In genomic region chr19:47890489-47891130, GRCm38 (mm10) we compare ENCODE assay signal across 8 mouse cellular contexts. TPM values are rescaled to one million over a fixed set of nuclear protein-coding genes. Genes with fewer than 3 reads are reported as not detected.
A peak's percentile ranks its signal among the peaks of the same experiment; 100 is the strongest.
DNase-seq lines count a peak whose midpoint lies in the region; ATAC-seq and TF ChIP-seq lines count a peak whose summit lies in the region.
"Had no signal": no experiment of that assay in that cellular context is flagged by ENCODE, and none has a peak within 500 bp of the region (broad histone marks: within the 10 kb centered on the region; RNA-seq: fewer than 3 reads in every experiment).

No protein-coding gene starts in this region.

- peak overlapping the region; percentile 15; the same call in 1 of the 2 replicates for H3K27ac ChIP-seq in thymus, adult 2 months (ENCODE audit: control insufficient read depth, insufficient read depth, low read length)
- H3K27ac ChIP-seq in intestine, embryonic 15.5 days = peak overlapping the region; percentile 56
- peak overlapping the region; percentile 38; the same call in 1 of the 2 replicates for H3K27ac ChIP-seq in liver, embryonic 15.5 days (replicated peaks)
- H3K27ac ChIP-seq in hindbrain, embryonic 13.5 days = no peak overlapping the region
- H3K27ac ChIP-seq: left cerebral cortex, adult 2 months had no signal

- peaks cover 36% of the 10 kb centered on the region for H3K4me1 ChIP-seq in thymus, adult 2 months (replicated peaks; ENCODE audit: control insufficient read depth, insufficient read depth, low read length)
- peaks cover 23% of the 10 kb centered on the region; the same call in 1 of the 2 replicates for H3K4me1 ChIP-seq in intestine, embryonic 15.5 days (replicated peaks)
- H3K4me1 ChIP-seq in liver, embryonic 15.5 days (replicated peaks) = no peaks in the 10 kb centered on the region; the same call in 1 of the 2 replicates
- no peaks in the 10 kb centered on the region; the same call in 1 of the 2 replicates for H3K4me1 ChIP-seq in hindbrain, embryonic 13.5 days (replicated peaks)

- WGBS in thymus, adult 2 months = 14% methylated on average over 10 of the region's 10 CpGs
- WGBS in intestine, embryonic 15.5 days = 33% methylated on average over 10 of the region's 10 CpGs
- WGBS in liver, embryonic 15.5 days (ENCODE audit: insufficient replicate concordance) = 32% methylated on average over 10 of the region's 10 CpGs
- 78% methylated on average over 10 of the region's 10 CpGs for WGBS in hindbrain, embryonic 13.5 days

- H3K4me3 ChIP-seq in thymus, adult 2 months (ENCODE audit: control insufficient read depth, insufficient read depth, low read length) = no peak overlapping the region
- H3K4me3 ChIP-seq in intestine, embryonic 15.5 days (replicated peaks) = no peak overlapping the region
- no peak overlapping the region for H3K4me3 ChIP-seq in liver, embryonic 15.5 days (replicated peaks)
- H3K4me3 ChIP-seq in hindbrain, embryonic 13.5 days = no peak overlapping the region
- H3K4me3 ChIP-seq: left cerebral cortex, adult 2 months had no signal

- no peak for TF ChIP-seq POLR2A in thymus, adult 2 months (IDR thresholded peaks at IDR 0.05; ENCODE audit: control insufficient read depth, extremely low read depth, insufficient read depth, low read length, poor library complexity)

- 0 out of 2 replicates have a peak, but pooled peaks have one; percentile 24 for ATAC-seq in intestine, embryonic 15.5 days
- ATAC-seq in liver, embryonic 15.5 days (ENCODE audit: insufficient read depth) = no peak
- ATAC-seq in erythroid progenitor cell, adult 5-6 weeks (replicated peaks; ENCODE audit: low FRiP score, poor library complexity, severe bottlenecking) = no peak
- ATAC-seq in hindbrain, embryonic 13.5 days (ENCODE audit: low FRiP score) = no peak

- H3K4me2 ChIP-seq in intestine, embryonic 15.5 days (replicated peaks) = peak overlapping the region; percentile 20
- H3K4me2 ChIP-seq in liver, embryonic 15.5 days = peak overlapping the region; percentile 2; the same call in 1 of the 2 replicates
- H3K4me2 ChIP-seq in hindbrain, embryonic 13.5 days = no peak overlapping the region

- no peak for DNase-seq in thymus, adult 2 months
- DNase-seq in thymus, postnatal 25 days = no peak
- DNase-seq in thymus, postnatal 4 days = no peak

- no peak overlapping the region for H3K9ac ChIP-seq in intestine, embryonic 15.5 days
- no peak overlapping the region for H3K9ac ChIP-seq in liver, embryonic 15.5 days
- no peak overlapping the region for H3K9ac ChIP-seq in hindbrain, embryonic 13.5 days

- no peaks in the 10 kb centered on the region for H3K9me3 ChIP-seq in intestine, embryonic 15.5 days
- no peaks in the 10 kb centered on the region for H3K9me3 ChIP-seq in liver, embryonic 15.5 days (replicated peaks)
- H3K9me3 ChIP-seq in hindbrain, embryonic 13.5 days = no peaks in the 10 kb centered on the region

- peaks cover 12% of the 10 kb centered on the region for H3K36me3 ChIP-seq in thymus, adult 2 months (ENCODE audit: control insufficient read depth, insufficient read depth, low read length)
- 0 out of 2 replicates have a peak, but pooled peaks cover 5% of the 10 kb centered on the region for H3K36me3 ChIP-seq in intestine, embryonic 15.5 days
- peaks cover 5% of the 10 kb centered on the region; the same call in 1 of the 2 replicates for H3K36me3 ChIP-seq in liver, embryonic 15.5 days (replicated peaks)
- H3K36me3 ChIP-seq in hindbrain, embryonic 13.5 days = peaks cover 16% of the 10 kb centered on the region; the same call in 1 of the 2 replicates

- no peaks in the 10 kb centered on the region for H3K27me3 ChIP-seq in thymus, adult 2 months (ENCODE audit: control insufficient read depth, insufficient read depth, low read length)
- no peaks in the 10 kb centered on the region for H3K27me3 ChIP-seq in intestine, embryonic 15.5 days (replicated peaks)
- no peaks in the 10 kb centered on the region for H3K27me3 ChIP-seq in liver, embryonic 15.5 days
- H3K27me3 ChIP-seq in hindbrain, embryonic 13.5 days = no peaks in the 10 kb centered on the region

- TF ChIP-seq CTCF in thymus, adult 2 months (IDR thresholded peaks at IDR 0.05; ENCODE audit: borderline replicate concordance, control insufficient read depth, extremely low read depth, insufficient read depth, low read length, poor library complexity) = no peak

RNA-seq across cellular contexts. Expression of gene Gsto2, which starts 25.3 kb away (rescaled TPM):
- polyA plus RNA-seq in thymus, adult 2 months (2012; rRNA removed) = 0.14 and 0.84 TPM in 2 replicates
- 0.68 and 0.97 TPM in 2 replicates for polyA plus RNA-seq in intestine, embryonic 15.5 days (2015; fragmentation: Nextera tagmentation; extraction: Ambion mirVana)
- 0.13 and 0.24 TPM in 2 replicates for polyA plus RNA-seq in liver, embryonic 15.5 days (2015; fragmentation: Nextera tagmentation; extraction: Ambion mirVana)
- total RNA-seq in erythroid progenitor cell, adult 5-6 weeks (2015; ENCODE audit: low replicate concordance) = not detected in 2 replicates
- not detected in 2 replicates for total RNA-seq in erythroid progenitor cell, adult 5-6 weeks (2017; ENCODE audit: low replicate concordance)
- polyA plus RNA-seq in hindbrain, embryonic 13.5 days (2015; fragmentation: Nextera tagmentation; extraction: Ambion mirVana) = 1.1 and 1.8 TPM in 2 replicates

RNA-seq across cellular contexts. Expression of gene Cfap43, which starts 28.5 kb away (rescaled TPM):
- 0.13 and 0.20 TPM in 2 replicates for polyA plus RNA-seq in thymus, adult 2 months (2012; rRNA removed)
- 0.11 and 0.28 TPM in 2 replicates for polyA plus RNA-seq in intestine, embryonic 15.5 days (2015; fragmentation: Nextera tagmentation; extraction: Ambion mirVana)
- polyA plus RNA-seq in liver, embryonic 15.5 days (2015; fragmentation: Nextera tagmentation; extraction: Ambion mirVana) = 0.02 TPM in 1 of 2 replicates, not detected in the other
- not detected in 2 replicates for total RNA-seq in erythroid progenitor cell, adult 5-6 weeks (2015; ENCODE audit: low replicate concordance)
- total RNA-seq in erythroid progenitor cell, adult 5-6 weeks (2017; ENCODE audit: low replicate concordance) = not detected in 2 replicates
- polyA plus RNA-seq in hindbrain, embryonic 13.5 days (2015; fragmentation: Nextera tagmentation; extraction: Ambion mirVana) = 1.6 and 2.2 TPM in 2 replicates

RNA-seq across cellular contexts. Expression of gene Itprip, which starts 28.5 kb away (rescaled TPM):
- 32.6 and 37.4 TPM in 2 replicates for polyA plus RNA-seq in thymus, adult 2 months (2012; rRNA removed)
- polyA plus RNA-seq in intestine, embryonic 15.5 days (2015; fragmentation: Nextera tagmentation; extraction: Ambion mirVana) = 9.8 and 10.7 TPM in 2 replicates
- polyA plus RNA-seq in liver, embryonic 15.5 days (2015; fragmentation: Nextera tagmentation; extraction: Ambion mirVana) = 4.1 and 4.8 TPM in 2 replicates
- total RNA-seq in erythroid progenitor cell, adult 5-6 weeks (2015; ENCODE audit: low replicate concordance) = 5.8 and 11.7 TPM in 2 replicates
- total RNA-seq in erythroid progenitor cell, adult 5-6 weeks (2017; ENCODE audit: low replicate concordance) = 1.6 and 2.3 TPM in 2 replicates
- polyA plus RNA-seq in hindbrain, embryonic 13.5 days (2015; fragmentation: Nextera tagmentation; extraction: Ambion mirVana) = 6.9 and 7.8 TPM in 2 replicates

RNA-seq across cellular contexts. Expression of gene Gsto1, which starts 35.8 kb away (rescaled TPM):
- polyA plus RNA-seq in thymus, adult 2 months (2012; rRNA removed) = 20.4 and 30.4 TPM in 2 replicates
- polyA plus RNA-seq in intestine, embryonic 15.5 days (2015; fragmentation: Nextera tagmentation; extraction: Ambion mirVana) = 468 and 476 TPM in 2 replicates
- polyA plus RNA-seq in liver, embryonic 15.5 days (2015; fragmentation: Nextera tagmentation; extraction: Ambion mirVana) = 115 and 122 TPM in 2 replicates
- total RNA-seq in erythroid progenitor cell, adult 5-6 weeks (2015; ENCODE audit: low replicate concordance) = 44.0 and 62.5 TPM in 2 replicates
- total RNA-seq in erythroid progenitor cell, adult 5-6 weeks (2017; ENCODE audit: low replicate concordance) = 11.0 and 26.1 TPM in 2 replicates
- 117 and 118 TPM in 2 replicates for polyA plus RNA-seq in hindbrain, embryonic 13.5 days (2015; fragmentation: Nextera tagmentation; extraction: Ambion mirVana)

RNA-seq across cellular contexts. Expression of gene Cfap58, which starts 46.9 kb away (rescaled TPM):
- polyA plus RNA-seq in thymus, adult 2 months (2012; rRNA removed) = 0.03 and 0.04 TPM in 2 replicates
- not detected in 2 replicates for polyA plus RNA-seq in intestine, embryonic 15.5 days (2015; fragmentation: Nextera tagmentation; extraction: Ambion mirVana)
- not detected in 2 replicates for polyA plus RNA-seq in liver, embryonic 15.5 days (2015; fragmentation: Nextera tagmentation; extraction: Ambion mirVana)
- total RNA-seq in erythroid progenitor cell, adult 5-6 weeks (2015; ENCODE audit: low replicate concordance) = not detected in 2 replicates
- total RNA-seq in erythroid progenitor cell, adult 5-6 weeks (2017; ENCODE audit: low replicate concordance) = not detected in 2 replicates
- polyA plus RNA-seq in hindbrain, embryonic 13.5 days (2015; fragmentation: Nextera tagmentation; extraction: Ambion mirVana) = 0.78 and 1.3 TPM in 2 replicates
